Mouse (Mus musculus) testis, adult 2 months (tissue): ENCODE measurements around the gene 2310061I04Rik.

Experiments used
- CTCF ChIP-seq: fragments of 200-500 bp; IDR thresholded peaks from 2 replicates; pipeline ENCODE4 v1.5.1; 2012; ENCODE audit warnings: low read depth, mild to moderate bottlenecking, inconsistent platforms, low read length, moderate library complexity; ENCODE audit not compliant: control insufficient read depth, insufficient read depth, insufficient replicate concordance
- POLR2A ChIP-seq: fragments of 200-500 bp; IDR thresholded peaks from 2 replicates; pipeline ENCODE4 v1.6.1; 2012; ENCODE audit warnings: low read depth, mild to moderate bottlenecking, inconsistent platforms, low read length, moderate library complexity; ENCODE audit not compliant: control insufficient read depth

- TF ChIP-seq POLR2A (no peak), CTCF (no peak)
Observed at GRCm38 (mm10) chr17:35920384-35920783, 23.2 kb upstream of the 2310061I04Rik start.
